Mouse (Mus musculus) right cerebral cortex, postnatal 10 days (tissue): ENCODE data around the gene Catip.
"Not testable (repeated sequence)": the region's sequence is repeated elsewhere in the genome, so short reads cannot be mapped to it uniquely, and the experiment has no call there.

Experiments
- DNase-seq, 2 experiments: peaks; one replicate each; pipeline ENCODE4 v3.0.0; 2021; ENCODE audit warnings: low spot score in 2 of 2

Gene Catip

GRCm38 (mm10) chr1:74383385-74383784 lies 21.5 kb downstream of the Catip start:
- DNase-seq: no peak

- no peak for DNase-seq
These were observed 22.6 kb downstream of the Catip start for GRCm38 (mm10) chr1:74384525-74384924.

GRCm38 (mm10) chr1:74385064-74385463 lies 23.2 kb downstream of the Catip start:
- DNase-seq: no peak

DNA sequence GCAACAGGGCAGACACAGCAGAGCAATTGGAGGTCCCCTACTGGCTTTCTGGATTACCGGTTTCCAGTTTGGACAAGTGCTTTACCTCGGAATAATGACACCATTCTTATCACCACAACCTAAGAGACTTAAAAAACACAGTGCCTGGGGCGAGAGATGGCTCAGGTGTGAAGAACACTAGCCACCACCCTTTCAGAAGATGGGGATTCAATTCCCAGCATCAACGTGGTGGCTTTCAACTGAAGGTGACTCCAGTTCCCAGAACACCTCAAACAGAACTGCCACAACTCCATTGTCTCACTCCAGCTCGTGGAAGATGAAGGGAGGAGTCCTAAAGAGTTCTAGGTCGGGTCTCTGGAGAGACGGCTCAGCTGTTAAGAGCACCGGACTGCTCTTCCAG lies 23.6 kb downstream of the Catip start:
- DNase-seq: no peak

- DNase-seq: no peak
These were observed 24.4 kb downstream of the Catip start for GRCm38 (mm10) chr1:74386363-74386713.

DNA sequence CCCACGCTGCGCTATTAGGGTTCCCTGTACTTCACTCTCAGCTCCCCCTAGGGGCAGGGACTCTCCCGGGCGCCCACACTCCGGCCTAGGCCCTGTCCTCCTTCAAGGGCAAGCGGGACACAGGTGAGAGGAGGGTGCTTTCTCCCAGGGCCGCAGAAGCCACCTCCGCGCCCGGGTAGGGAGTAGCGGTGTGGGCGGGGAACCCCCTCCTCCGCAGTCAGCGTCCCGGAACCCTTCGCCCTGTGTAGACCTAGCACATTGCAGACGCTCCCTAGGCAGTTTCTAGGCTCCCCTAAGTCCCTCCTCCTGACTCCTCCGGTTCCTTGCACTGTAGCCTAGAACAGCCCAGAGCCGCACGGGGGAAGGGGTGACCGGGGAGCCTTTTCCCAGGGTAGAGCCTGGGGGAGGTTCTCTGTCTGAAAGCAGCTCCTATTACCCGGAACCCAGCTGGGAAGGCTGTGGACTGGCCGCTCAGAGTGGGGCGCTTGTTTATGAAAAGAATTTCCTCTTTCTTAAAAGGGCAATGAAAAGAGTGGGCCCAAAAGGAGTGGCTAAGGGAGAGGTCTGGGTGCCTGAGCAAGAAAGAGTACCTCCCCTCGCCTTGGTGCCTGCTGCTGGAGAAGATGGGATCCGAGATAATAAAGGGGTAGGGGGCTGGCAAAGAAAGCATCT lies 24.9 kb downstream of the Catip start:
- peak; percentile 92 for DNase-seq

GRCm38 (mm10) chr1:74387386-74387988 lies 25.6 kb downstream of the Catip start:
- no peak for DNase-seq

- no peak for DNase-seq
These were observed 26.6 kb downstream of the Catip start for GRCm38 (mm10) chr1:74388398-74388920.

DNA sequence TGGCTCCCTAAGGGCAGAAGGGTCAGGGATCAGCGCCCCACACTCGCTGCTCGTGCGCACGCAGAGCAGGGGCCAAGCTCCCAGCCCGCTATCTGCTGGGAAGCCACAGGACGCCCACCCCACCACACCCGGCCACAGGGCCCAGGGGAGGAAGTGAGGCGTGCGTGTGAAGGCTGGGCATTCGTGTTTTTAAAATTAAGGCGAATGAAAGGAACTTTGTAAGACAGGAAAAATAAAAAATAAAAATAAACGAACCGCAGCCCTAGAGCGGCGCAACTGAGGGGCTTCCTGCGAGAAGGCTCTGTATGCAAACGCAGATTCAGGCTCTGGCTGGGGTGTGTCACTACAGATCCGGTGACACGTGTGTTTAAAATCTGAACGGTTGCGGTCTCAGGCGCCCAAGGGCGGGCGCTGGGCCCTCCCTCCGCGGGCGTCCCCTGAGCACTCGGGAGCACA lies 28.0 kb downstream of the Catip start:
- DNase-seq: no peak

DNA sequence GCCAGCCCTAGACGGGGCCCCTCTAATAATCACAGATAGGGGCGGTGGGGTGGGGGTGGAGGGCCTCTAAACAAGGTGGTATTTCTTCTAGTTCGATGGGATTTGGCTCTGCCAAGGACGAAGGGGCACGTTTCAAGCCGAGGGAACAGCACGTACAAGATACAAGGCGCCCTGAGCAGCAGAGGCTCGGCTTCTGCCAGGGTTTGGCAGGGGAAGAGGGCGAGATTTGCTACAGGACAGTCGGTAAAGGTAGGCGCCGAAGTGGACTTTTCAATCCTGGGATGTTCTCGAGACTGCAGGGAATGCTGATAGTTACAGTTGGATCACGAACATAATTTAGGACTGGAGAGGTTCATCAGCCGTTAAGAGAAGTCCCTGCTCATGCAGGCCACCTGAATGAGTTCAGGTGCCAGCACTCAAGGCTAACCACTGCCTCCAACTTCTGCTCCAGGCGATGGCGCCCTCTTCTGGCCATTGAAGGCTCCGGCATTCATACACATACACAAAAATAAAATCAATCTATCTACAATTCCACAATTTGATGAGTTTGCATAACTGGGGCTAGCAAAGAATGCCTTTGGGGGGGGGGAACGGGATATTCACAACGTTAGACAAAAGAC lies 28.5 kb downstream of the Catip start:
- no peak for DNase-seq

DNA sequence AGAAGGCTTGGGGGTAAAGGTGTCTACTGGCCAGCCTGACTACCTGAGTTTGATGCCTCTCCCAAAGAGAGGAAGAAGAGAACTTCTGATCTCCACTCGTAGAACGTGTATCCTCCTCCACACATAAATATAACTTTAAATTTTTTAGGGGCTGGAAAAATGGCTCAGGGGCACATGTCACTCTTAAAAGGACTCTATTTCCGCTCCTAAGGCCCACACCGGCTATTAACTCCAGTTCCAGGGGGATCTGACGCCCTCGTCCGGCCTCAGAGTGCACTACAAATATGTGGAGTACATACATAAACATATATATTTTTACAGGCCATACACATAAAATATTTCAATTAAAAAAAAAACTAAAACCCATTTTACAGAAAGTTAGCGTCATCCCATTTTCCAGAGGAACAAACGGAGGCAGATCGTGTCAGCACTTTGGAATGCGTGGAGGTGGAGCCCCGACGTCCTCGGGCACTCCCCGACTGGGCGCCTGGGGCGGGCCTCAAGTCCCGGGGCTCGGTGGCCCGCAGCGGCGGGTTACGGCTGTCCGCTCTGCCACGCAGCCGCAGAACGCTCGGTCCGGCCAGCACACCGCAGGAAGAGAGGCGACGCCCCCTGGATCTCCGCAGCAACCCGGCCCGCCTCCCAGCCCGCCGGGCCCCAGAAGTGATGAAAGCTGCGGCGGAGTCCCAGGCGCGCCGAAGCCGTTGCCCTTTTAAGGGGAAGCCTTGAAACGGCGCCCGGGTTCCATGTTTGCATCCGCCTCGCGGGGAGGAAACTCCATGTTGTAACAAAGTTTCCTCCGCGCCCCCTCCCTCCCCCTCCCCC lies 29.2 kb downstream of the Catip start, which contains the start of gene Ctdsp1:
TSS of gene Ctdsp1 (plus strand) at position 586 of the 825 bp plus-strand sequence.
- peak; percentile 96 to 97 for DNase-seq

- DNase-seq: peak; percentile 60 to 64
These were observed 30.0 kb downstream of the Catip start for GRCm38 (mm10) chr1:74391844-74392441.

DNA sequence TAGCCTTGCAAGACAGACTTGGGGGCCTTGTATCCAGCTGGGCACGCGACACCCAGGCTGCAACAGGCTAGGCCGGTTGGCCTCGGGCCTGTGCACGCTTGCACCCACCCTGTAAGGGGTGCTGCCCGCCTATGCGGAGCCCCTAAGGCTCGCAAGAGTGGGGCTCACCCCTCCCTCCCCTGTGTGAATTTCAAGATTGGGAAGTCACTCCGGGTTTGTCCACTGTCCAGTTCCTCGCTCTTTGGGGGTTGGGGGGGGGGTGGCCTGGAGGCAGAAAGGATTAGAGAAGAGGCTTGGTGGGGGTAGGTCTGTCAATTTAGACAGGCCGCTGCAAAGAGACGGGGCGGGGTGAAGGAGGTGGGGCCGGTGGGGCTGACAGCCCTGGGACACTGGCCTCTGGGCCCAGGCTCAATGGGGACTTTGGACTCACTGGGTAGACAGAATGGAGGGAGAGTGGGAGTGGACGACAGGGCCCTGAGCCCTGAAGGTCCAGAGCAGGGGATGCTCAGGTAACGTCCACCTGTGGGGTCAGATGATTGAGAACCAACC lies 30.6 kb downstream of the Catip start:
- DNase-seq: no peak

- DNase-seq: no peak
These were observed 31.1 kb downstream of the Catip start for GRCm38 (mm10) chr1:74393010-74393409.

DNA sequence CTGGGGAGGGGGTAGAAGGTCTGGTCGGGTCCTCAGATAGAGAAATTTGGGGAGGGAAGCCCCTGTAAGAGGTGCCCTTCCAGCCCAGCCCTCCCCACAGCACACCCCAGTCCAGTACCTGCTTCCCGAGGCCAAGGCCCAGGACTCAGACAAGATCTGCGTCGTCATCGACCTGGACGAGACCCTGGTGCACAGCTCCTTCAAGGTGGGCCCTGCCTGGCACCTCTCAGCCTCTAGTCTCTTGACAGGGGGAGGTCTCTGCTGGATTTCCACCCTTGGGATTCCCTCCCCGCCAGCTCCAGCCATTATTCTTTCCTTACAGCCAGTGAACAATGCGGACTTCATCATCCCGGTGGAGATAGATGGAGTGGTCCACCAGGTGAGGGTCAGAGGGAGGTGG lies 31.8 kb downstream of the Catip start:
- DNase-seq: no peak

- DNase-seq: no peak
These were observed 32.4 kb downstream of the Catip start for GRCm38 (mm10) chr1:74394311-74394710.

DNA sequence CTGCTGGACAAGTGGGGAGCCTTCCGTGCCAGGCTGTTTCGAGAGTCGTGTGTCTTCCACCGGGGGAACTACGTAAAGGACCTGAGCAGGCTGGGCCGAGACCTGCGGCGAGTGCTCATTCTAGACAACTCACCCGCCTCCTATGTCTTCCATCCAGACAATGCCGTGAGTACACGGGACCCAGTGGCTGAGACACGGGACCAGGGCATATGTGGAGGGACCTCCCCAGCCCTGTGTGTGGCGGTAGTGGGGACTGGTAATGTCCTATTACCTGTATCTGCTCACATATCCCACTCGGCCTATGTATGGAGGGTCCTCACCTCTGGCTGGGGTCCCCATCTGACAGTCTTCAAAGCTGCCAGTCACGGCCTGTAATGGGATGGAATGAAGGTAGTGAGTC lies 33.0 kb downstream of the Catip start:
- no peak for DNase-seq

DNA sequence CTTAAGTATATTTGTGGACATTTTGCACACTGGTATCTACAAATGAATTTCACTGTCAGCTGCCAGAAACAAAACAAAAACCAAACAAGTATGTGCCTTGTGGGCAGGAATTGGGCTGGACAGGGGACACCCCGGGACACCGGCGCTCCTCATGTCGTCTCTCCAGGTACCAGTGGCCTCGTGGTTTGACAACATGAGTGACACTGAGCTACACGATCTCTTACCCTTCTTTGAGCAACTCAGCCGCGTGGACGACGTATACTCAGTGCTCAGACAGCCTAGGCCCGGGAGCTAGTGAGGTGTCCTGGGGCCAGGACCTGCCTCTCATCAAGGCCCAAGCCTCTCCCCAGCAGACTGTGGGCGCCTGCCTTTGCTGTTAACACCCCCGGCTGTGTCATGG lies 33.4 kb downstream of the Catip start:
- no peak for DNase-seq

DNA sequence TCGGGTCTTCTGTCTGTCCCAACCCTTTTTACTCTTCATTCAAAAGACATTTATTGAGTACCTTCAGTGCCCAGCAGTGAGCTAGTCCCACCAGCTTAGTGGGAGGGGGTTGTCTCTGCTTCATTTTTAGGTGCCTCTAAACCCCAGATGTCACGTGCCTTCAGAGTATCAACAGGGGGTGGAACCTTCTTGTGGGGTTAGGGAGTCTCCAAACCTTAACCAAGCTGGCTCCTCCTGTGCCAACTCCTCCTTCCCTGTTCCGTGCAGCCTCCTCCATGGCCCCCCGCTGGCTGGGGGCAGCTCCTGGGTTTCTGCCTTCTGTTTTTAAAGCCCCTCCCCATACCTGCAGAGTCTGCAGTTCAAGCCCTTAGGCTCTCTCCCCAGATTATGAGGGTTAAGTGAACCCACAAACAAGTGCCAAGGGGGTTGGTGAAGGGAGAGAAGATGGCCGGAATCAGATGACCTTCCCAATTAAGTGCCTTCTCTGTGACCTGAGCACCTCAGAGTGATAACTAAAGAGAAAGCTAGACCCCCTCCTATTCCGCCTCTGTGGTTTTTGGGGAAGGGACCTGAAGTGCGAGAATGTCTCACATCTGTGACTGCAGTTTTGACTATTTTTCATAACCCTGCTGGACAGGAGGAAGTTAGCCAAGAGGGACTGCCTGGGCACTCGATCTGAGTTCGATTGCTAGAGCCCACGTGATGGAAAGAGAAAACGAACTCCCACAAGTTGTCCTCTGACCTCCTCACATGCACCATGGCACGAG lies 34.7 kb downstream of the Catip start:
- DNase-seq: not testable (repeated sequence)

DNA sequence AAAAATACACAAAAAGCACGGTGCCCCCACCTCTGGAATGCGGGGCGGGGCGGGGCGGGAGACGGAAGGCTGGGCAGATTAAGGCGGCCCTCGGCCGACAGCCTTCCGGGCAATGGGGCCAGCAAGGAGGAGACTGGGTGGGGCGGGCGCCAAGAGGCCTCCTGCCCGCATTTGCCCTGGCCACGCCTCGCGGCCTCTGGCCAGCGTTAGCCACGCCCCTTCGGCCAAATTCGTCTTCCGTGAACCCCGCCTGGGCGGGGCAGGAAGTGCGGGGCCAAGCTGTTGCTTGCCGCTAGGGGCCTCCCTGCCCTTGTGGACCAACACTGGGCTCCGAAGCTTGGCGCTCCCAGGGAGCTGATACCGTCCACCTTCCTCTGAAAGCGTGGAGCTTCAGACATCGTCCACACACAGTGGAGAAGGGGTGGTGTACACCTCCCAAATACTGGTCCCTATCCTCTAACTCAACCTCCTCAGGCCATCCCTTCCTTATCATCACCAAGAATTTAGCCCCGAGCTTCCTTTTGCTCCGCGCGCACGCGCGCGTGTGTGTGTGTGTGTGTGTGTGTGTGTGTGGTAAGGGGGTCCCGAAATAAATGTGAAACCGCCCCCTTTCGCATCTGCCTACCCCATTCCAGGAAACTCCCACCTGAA lies 35.5 kb downstream of the Catip start:
- peak; percentile 91 to 93 for DNase-seq
